Mouse (Mus musculus): Measurements from ENCODE around the gene Trim3.

Trim3 gene

GRCm38 (mm10) chr7:105633127-105633800 lies at the start of gene Trim3:
TSS of gene Trim3 (minus strand) at chr7:105633571.
- DNase-seq (ENCODE audit: low read depth): peak; percentile 82

GRCm38 (mm10) chr7:105650639-105651435 lies 17.5 kb upstream of the Trim3 start, which contains the start of gene Dnhd1:
TSS of gene Dnhd1 (plus strand) at chr7:105650827.
- DNase-seq (ENCODE audit: low read depth): peak; percentile 83

GRCm38 (mm10) chr7:105641936-105642335 lies 8.6 kb upstream of the Trim3 start:
- no peak for DNase-seq (ENCODE audit: low read depth)

- DNase-seq (ENCODE audit: low read depth): no peak
Observed at GRCm38 (mm10) chr7:105640894-105641255, 7.5 kb upstream of the Trim3 start.

GRCm38 (mm10) chr7:105640233-105640893 lies 7.0 kb upstream of the Trim3 start, which contains the start of the genes Arfip2 and Gm45799:
TSS of gene Arfip2 (minus strand) at chr7:105640416.
TSS of gene Gm45799 (plus strand) at chr7:105640552.
- DNase-seq (ENCODE audit: low read depth): peak; percentile 98

- no peak for DNase-seq (ENCODE audit: low read depth)
Observed at GRCm38 (mm10) chr7:105639756-105640155, 6.4 kb upstream of the Trim3 start, which contains the start of gene Timm10b. TSS of gene Timm10b (plus strand) at chr7:105640056.

- DNase-seq (ENCODE audit: low read depth): no peak
Observed at GRCm38 (mm10) chr7:105639304-105639703, 5.9 kb upstream of the Trim3 start.

- no peak for DNase-seq (ENCODE audit: low read depth)
Observed at GRCm38 (mm10) chr7:105638776-105639175, 5.4 kb upstream of the Trim3 start.

- DNase-seq (ENCODE audit: low read depth): no peak
Observed at GRCm38 (mm10) chr7:105635726-105636125, 2.4 kb upstream of the Trim3 start.

GRCm38 (mm10) chr7:105634272-105634920 lies 1.0 kb upstream of the Trim3 start:
- DNase-seq (ENCODE audit: low read depth): no peak

GRCm38 (mm10) chr7:105633801-105634135 lies 397 bp upstream of the Trim3 start:
- no peak for DNase-seq (ENCODE audit: low read depth)

GRCm38 (mm10) chr7:105632551-105632972 lies 809 bp downstream of the Trim3 start:
- DNase-seq (ENCODE audit: low read depth): no peak

- DNase-seq (ENCODE audit: low read depth): no peak
Observed at GRCm38 (mm10) chr7:105628633-105629032, 4.7 kb downstream of the Trim3 start.

GRCm38 (mm10) chr7:105625397-105625796 lies 8.0 kb downstream of the Trim3 start:
- no peak for DNase-seq (ENCODE audit: low read depth)

GRCm38 (mm10) chr7:105621646-105622292 lies 11.6 kb downstream of the Trim3 start:
- DNase-seq (ENCODE audit: low read depth): no peak

GRCm38 (mm10) chr7:105621053-105621452 lies 12.3 kb downstream of the Trim3 start:
- no peak for DNase-seq (ENCODE audit: low read depth)

- no peak for DNase-seq (ENCODE audit: low read depth)
Observed at GRCm38 (mm10) chr7:105619701-105620100, 13.7 kb downstream of the Trim3 start.

- DNase-seq (ENCODE audit: low read depth): no peak
Observed at GRCm38 (mm10) chr7:105617810-105618209, 15.6 kb downstream of the Trim3 start.

GRCm38 (mm10) chr7:105616561-105616960 lies 16.8 kb downstream of the Trim3 start:
- no peak for DNase-seq (ENCODE audit: low read depth)

GRCm38 (mm10) chr7:105615720-105616119 lies 17.7 kb downstream of the Trim3 start:
- DNase-seq (ENCODE audit: low read depth): no peak

GRCm38 (mm10) chr7:105614400-105614799 lies 19.0 kb downstream of the Trim3 start:
- no peak for DNase-seq (ENCODE audit: low read depth)

- no peak for DNase-seq (ENCODE audit: low read depth)
Observed at GRCm38 (mm10) chr7:105611767-105612166, 21.6 kb downstream of the Trim3 start.

All from naive thymus-derived CD4-positive, alpha-beta T cell, adult 2 months (primary cell).